Comparison of ENCODE assay signal across 7 mouse cellular contexts in the genomic region with DNA sequence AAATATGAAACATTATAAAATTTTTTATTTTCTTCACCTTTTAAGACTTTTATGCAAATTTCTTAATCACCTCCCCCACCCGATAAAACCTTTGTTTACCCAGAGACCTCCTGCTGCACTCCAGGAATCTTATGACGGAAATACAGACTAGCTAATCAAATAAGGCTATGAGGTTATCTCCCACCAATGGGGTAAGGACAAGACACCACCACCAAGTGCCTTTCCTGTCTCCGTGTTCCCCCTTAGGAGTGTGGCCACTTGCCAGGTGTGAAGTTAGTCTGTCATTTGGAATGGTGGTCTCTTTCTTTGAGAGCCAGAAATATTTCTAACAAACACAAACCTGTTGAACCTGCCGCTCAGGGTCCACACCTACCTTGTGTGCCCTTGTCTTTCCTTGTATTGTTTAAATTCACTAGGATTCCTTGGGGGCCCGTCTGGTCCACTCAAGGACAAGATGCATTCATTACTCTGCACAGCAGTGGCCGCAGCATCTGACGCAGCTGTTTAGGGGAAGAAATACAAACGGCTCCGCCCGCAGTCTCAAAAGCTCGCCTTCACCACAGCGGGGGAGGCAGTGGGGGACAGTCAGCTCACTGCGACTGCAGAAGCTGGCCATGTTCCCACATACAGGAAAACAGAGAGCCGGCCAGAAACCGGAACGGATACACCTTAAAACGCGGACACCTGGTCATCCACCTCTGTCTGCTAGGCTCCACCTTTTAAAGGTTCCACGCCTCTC. TPM values are rescaled to one million over a fixed set of nuclear protein-coding genes. Genes with fewer than 3 reads are reported as not detected.
A peak's percentile ranks its signal among the peaks of the same experiment; 100 is the strongest.
DNase-seq lines count a peak whose midpoint lies in the region; ATAC-seq and TF ChIP-seq lines count a peak whose summit lies in the region.

No protein-coding gene starts in this region.

- TF ChIP-seq CTCF in lung, adult 2 months (IDR thresholded peaks at IDR 0.05; ENCODE audit: insufficient read depth, low read length) = no peak

- no peak for DNase-seq in lung, adult 2 months
- no peak for DNase-seq in lung, adult 18-20 months
- DNase-seq in right cerebral cortex, adult 18-20 months = no peak
- no peak for DNase-seq in spleen, postnatal 10 days (ENCODE audit: low spot score in 2 of 2)

- no peaks in the 10 kb centered on the region for H3K9me3 ChIP-seq in forebrain, embryonic 15.5 days
- no peaks in the 10 kb centered on the region for H3K9me3 ChIP-seq in limb, embryonic 12.5 days
- no peaks in the 10 kb centered on the region for H3K9me3 ChIP-seq in stomach, embryonic 15.5 days

- peak overlapping the region; percentile 60 for H3K4me3 ChIP-seq in lung, adult 2 months (replicated peaks; ENCODE audit: extremely low read depth, low read depth, low read length)
- peak overlapping the region; percentile 31 for H3K4me3 ChIP-seq in forebrain, embryonic 15.5 days
- H3K4me3 ChIP-seq in limb, embryonic 12.5 days (replicated peaks) = peak overlapping the region; percentile 27
- peak overlapping the region; percentile 28 for H3K4me3 ChIP-seq in stomach, embryonic 15.5 days (replicated peaks)

- H3K27ac ChIP-seq in forebrain, embryonic 15.5 days (replicated peaks) = no peak overlapping the region
- no peak overlapping the region for H3K27ac ChIP-seq in limb, embryonic 12.5 days
- no peak overlapping the region for H3K27ac ChIP-seq in stomach, embryonic 15.5 days

- peak overlapping the region; percentile 39 for H3K4me2 ChIP-seq in forebrain, embryonic 15.5 days (replicated peaks)
- peak overlapping the region; percentile 51 for H3K4me2 ChIP-seq in limb, embryonic 12.5 days
- H3K4me2 ChIP-seq in stomach, embryonic 15.5 days = peak overlapping the region; percentile 47

- TF ChIP-seq POLR2A in lung, adult 2 months (IDR thresholded peaks at IDR 0.05; ENCODE audit: borderline replicate concordance, extremely low read depth, low read depth, low read length) = no peak

- H3K36me3 ChIP-seq in forebrain, embryonic 15.5 days = no peaks in the 10 kb centered on the region
- no peaks in the 10 kb centered on the region for H3K36me3 ChIP-seq in limb, embryonic 12.5 days
- H3K36me3 ChIP-seq in stomach, embryonic 15.5 days = no peaks in the 10 kb centered on the region

- no peaks in the 10 kb centered on the region for H3K27me3 ChIP-seq in forebrain, embryonic 15.5 days
- 0 out of 2 replicates have a peak, but pooled peaks cover 3% of the 10 kb centered on the region for H3K27me3 ChIP-seq in limb, embryonic 12.5 days
- no peaks in the 10 kb centered on the region for H3K27me3 ChIP-seq in stomach, embryonic 15.5 days (replicated peaks)

- WGBS in lung, adult 2 months = 33% methylated on average over 19 of the region's 19 CpGs
- 15% methylated on average over 19 of the region's 19 CpGs for WGBS in forebrain, embryonic 15.5 days
- 36% methylated on average over 19 of the region's 19 CpGs for WGBS in limb, embryonic 12.5 days
- 24% methylated on average over 19 of the region's 19 CpGs for WGBS in stomach, embryonic 15.5 days

- no peak overlapping the region for H3K9ac ChIP-seq in forebrain, embryonic 15.5 days (replicated peaks)
- peak overlapping the region; percentile 40; the same call in 1 of the 2 replicates for H3K9ac ChIP-seq in limb, embryonic 12.5 days (replicated peaks)
- H3K9ac ChIP-seq in stomach, embryonic 15.5 days = no peak overlapping the region

- H3K4me1 ChIP-seq in lung, adult 2 months (ENCODE audit: control insufficient read depth, insufficient read depth, low read length) = no peaks in the 10 kb centered on the region; the same call in none of the 2 replicates
- peaks cover 15% of the 10 kb centered on the region for H3K4me1 ChIP-seq in forebrain, embryonic 15.5 days
- peaks cover 22% of the 10 kb centered on the region for H3K4me1 ChIP-seq in limb, embryonic 12.5 days (replicated peaks)
- H3K4me1 ChIP-seq in stomach, embryonic 15.5 days = peaks cover 4% of the 10 kb centered on the region; the same call in 1 of the 2 replicates

- peak; percentile 12; the same call in 1 of the 2 replicates for ATAC-seq in forebrain, embryonic 15.5 days (replicated peaks)
- ATAC-seq in limb, embryonic 12.5 days (ENCODE audit: insufficient number of reproducible peaks, insufficient read depth, low FRiP score, low TSS enrichment, low read depth) = no peak
- ATAC-seq in stomach, embryonic 15.5 days (ENCODE audit: insufficient read depth, low FRiP score, low read depth) = peak; percentile 25; the same call in 1 of the 2 replicates

RNA-seq across cellular contexts. Expression of a gene that starts 31.7 kb away (rescaled TPM):
- 31.1 and 39.1 TPM in 2 replicates for polyA plus RNA-seq in lung, adult 2 months (2012; rRNA removed)
- polyA plus RNA-seq in forebrain, embryonic 15.5 days (2015; fragmentation: Nextera tagmentation; extraction: Ambion mirVana) = 8.6 and 9.4 TPM in 2 replicates
- polyA plus RNA-seq in limb, embryonic 12.5 days (2016; fragmentation: Nextera tagmentation; extraction: Ambion mirVana) = 8.4 and 8.9 TPM in 2 replicates
- polyA plus RNA-seq in stomach, embryonic 15.5 days (2015; fragmentation: Nextera tagmentation; extraction: Ambion mirVana) = 24.1 and 25.7 TPM in 2 replicates

RNA-seq across cellular contexts. Expression of a gene that starts 49.3 kb away (rescaled TPM):
- polyA plus RNA-seq in lung, adult 2 months (2012; rRNA removed) = 0.84 and 1.3 TPM in 2 replicates
- 8.9 and 10.6 TPM in 2 replicates for polyA plus RNA-seq in forebrain, embryonic 15.5 days (2015; fragmentation: Nextera tagmentation; extraction: Ambion mirVana)
- polyA plus RNA-seq in limb, embryonic 12.5 days (2016; fragmentation: Nextera tagmentation; extraction: Ambion mirVana) = 23.1 and 23.9 TPM in 2 replicates
- 14.4 and 16.3 TPM in 2 replicates for polyA plus RNA-seq in stomach, embryonic 15.5 days (2015; fragmentation: Nextera tagmentation; extraction: Ambion mirVana)
